Mouse (Mus musculus): ENCODE measurements around the gene Ercc6l2. TPM values are rescaled to one million over a fixed set of nuclear protein-coding genes. Genes with fewer than 3 reads are reported as not detected.
"Not testable (repeated sequence)": the region's sequence is repeated elsewhere in the genome, so short reads cannot be mapped to it uniquely, and the experiment has no call there.

Ercc6l2 gene
- polyA plus RNA-seq, 1 experiment from 2014 or later = 8.4 TPM

DNA sequence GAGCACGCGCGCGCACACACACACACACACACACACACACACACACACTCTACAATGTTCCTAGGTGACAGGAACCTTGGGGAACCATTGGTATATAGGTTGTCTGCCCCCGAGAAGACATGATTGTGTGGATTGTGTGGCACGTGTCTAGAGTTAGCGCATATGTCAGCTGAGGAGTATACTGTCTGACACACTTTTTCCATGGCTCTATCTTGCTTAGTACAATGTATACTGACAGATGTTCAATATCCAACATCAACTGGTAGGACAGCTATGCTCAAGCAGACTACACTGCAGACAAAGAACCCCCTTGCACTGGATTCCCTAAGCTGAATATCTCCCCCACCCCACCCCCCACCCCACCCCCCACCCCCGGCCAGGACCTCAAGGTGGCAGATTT lies 101.5 kb downstream of the Ercc6l2 start:
- Histone ChIP-seq H3K27ac (peak overlapping the region; percentile 73), H3K4me3 (replicated peaks) (no peak overlapping the region)
- DNase-seq = no peak

DNA sequence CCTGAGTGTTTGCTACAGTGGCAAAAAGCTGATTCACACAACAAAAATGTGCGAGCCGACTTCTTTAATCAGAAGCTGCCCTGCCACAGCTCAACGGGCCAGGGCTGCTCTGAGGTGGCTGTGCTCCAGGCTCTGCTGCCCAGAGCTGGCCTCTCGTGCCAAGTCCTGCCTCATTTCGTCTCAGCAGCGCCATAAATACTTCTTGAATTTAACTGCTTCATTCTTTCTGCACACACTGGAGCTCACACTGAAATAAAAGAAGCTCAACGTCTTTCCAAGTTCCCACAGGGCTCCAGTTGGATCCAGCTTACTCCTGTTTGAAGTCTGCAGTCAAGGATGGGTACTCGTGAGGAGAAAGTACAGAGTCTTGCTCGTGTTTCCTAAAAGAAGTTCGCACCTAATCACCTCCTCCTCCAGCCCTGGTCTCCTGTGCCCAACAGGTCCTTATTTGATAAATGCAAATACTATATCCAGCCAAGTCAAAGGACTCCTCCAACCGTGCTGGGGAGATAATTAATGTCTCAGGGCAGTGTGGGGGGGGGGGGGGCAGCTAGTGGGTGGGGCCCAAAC lies 102.2 kb downstream of the Ercc6l2 start:
- Histone ChIP-seq H3K4me2 (peak overlapping the region; percentile 21; the same call in 1 of the 2 replicates), H3K36me3 (no peaks in the 10 kb centered on the region), H3K4me3 (replicated peaks) (no peak overlapping the region), H3K27me3 (no peaks in the 10 kb centered on the region), H3K9me3 (replicated peaks) (no peaks in the 10 kb centered on the region), H3K27ac (peak overlapping the region; percentile 71), H3K4me1 (replicated peaks) (peaks cover 55% of the 10 kb centered on the region), H3K9ac (no peak overlapping the region)
- ATAC-seq (ENCODE audit: low read depth) (peak; percentile 75), DNase-seq (peak; percentile 48)
- 37% methylated on average over 11 of the region's 11 CpGs for WGBS (ENCODE audit: insufficient replicate concordance)

More for the DNA sequence above, 101.5 kb downstream of the Ercc6l2 start:
- peaks cover 62% of the 10 kb centered on the region for H3K4me1 ChIP-seq (replicated peaks)
- WGBS (ENCODE audit: insufficient replicate concordance) = 75% methylated on average over 8 of the region's 8 CpGs
- H3K9ac ChIP-seq = no peak overlapping the region
- ATAC-seq (ENCODE audit: low read depth) = 0 out of 2 replicates have a peak, but pooled peaks have one; percentile 21
- H3K27me3 ChIP-seq = no peaks in the 10 kb centered on the region
- H3K36me3 ChIP-seq = no peaks in the 10 kb centered on the region
- no peak overlapping the region for H3K4me2 ChIP-seq
- H3K9me3 ChIP-seq (replicated peaks) = no peaks in the 10 kb centered on the region

DNA sequence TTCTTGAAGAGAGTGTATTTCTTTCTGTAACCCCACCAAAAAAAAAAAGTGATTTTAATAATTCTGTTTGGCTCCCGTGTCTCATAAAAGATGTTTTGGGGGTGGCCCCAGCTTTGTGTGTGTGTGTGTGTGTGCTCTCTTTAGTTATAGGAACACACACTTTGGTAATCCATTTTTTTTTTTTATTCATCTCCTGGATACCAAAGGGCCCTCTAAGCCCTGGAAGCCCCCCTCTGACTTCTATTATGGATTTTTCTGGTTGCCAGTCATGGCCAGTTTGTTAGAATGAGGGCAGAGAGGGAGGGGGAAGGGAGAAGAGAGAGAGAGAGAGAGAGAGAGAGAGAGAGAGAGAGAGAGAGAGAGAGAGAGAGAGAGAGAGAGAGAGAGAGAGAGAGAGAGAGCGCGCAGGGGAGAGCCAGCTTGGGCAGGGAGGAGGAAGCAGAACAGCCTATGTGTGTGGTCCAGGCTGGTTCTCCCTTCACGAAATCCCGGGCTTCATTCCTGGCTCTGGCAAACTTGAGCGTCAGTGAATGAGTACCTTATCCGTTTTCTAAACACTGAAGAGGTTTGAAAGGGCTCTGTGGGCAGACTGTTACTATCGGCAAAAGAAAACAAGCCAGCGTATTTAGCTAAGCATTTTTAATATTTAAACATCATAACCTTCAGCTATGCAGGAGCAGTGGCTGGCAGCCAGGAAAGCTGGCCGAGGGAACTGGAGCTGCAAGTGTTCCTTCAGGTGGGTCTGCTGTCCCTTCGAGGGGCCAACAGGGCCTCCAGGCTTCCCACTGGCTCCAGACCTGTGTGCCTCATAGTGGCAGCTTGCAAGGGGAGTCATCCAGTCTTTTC lies 103.0 kb downstream of the Ercc6l2 start:
- H3K4me2 ChIP-seq = no peak overlapping the region
- no peaks in the 10 kb centered on the region for H3K9me3 ChIP-seq (replicated peaks)
- WGBS (ENCODE audit: insufficient replicate concordance) = 38% methylated on average over 11 of the region's 11 CpGs
- no peaks in the 10 kb centered on the region for H3K27me3 ChIP-seq
- no peak overlapping the region for H3K27ac ChIP-seq
- DNase-seq (no peak), ATAC-seq (ENCODE audit: low read depth) (no peak)
- peaks cover 55% of the 10 kb centered on the region for H3K4me1 ChIP-seq (replicated peaks)
- no peaks in the 10 kb centered on the region for H3K36me3 ChIP-seq
- no peak overlapping the region for H3K4me3 ChIP-seq (replicated peaks)
- no peak overlapping the region for H3K9ac ChIP-seq

DNA sequence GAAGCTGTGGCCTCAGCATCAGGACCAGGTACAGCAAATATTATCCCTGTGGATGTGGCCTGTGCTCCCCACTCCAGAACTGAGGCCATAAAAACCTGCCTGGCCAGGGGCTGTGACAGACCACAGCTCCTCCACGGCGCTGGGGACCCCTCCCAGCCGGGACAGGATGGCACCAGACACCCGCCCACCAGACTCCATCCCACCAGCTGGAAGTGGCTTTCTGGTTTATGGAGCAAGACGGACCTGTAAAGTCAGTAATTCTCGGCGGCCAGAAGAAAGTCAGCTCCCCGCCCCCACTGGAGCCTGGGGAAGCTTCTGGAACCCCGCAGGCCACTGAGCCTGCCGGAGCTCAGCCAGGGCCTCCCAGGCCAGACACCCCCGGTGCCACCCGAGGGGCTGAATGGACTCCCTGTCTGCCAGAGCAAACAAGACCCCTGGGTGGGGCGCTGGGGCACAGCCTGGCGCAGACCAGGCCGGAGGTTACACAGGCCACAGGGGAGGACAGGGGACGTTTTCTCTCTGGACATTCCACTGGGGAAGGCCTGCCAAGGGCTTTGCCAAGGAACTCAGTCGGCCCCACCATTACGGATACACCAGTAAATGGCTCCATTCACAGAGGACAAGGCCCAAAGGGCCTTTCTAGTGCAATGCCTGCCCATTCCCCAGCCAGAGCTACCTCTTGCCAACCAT lies 103.8 kb downstream of the Ercc6l2 start:
- peaks cover 60% of the 10 kb centered on the region for H3K4me1 ChIP-seq (replicated peaks)
- H3K4me3 ChIP-seq (replicated peaks) = no peak overlapping the region
- WGBS (ENCODE audit: insufficient replicate concordance) = 68% methylated on average over 18 of the region's 18 CpGs
- H3K9ac ChIP-seq = no peak overlapping the region
- DNase-seq (no peak), ATAC-seq (ENCODE audit: low read depth) (no peak)
- no peak overlapping the region for H3K27ac ChIP-seq
- no peaks in the 10 kb centered on the region for H3K36me3 ChIP-seq
- no peaks in the 10 kb centered on the region for H3K27me3 ChIP-seq
- no peak overlapping the region for H3K4me2 ChIP-seq
- no peaks in the 10 kb centered on the region for H3K9me3 ChIP-seq (replicated peaks)

DNA sequence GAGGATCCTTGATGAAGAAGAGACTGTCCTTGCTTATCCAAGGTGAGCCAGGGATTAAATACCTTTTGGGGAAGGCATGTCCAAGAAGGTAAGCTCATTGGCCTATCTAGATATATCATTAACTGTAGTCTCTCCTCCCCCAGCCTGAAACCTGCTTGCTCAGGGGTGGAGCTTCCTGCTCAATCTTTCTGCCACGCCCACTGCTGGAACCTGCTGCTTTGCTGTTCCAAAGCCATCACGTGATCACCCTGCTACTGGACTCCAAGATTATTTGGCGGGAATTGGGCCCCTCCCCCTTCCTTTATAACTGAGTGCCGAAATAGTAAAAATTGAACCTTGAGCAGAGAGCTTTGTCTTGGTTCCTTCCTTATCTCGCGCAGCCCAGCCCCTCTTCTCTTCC lies 109.0 kb downstream of the Ercc6l2 start:
- ATAC-seq (ENCODE audit: low read depth); H3K27ac ChIP-seq; H3K9me3 ChIP-seq (replicated peaks); H3K9ac ChIP-seq; H3K4me2 ChIP-seq; H3K4me3 ChIP-seq (replicated peaks); H3K27me3 ChIP-seq; H3K36me3 ChIP-seq; DNase-seq: not testable (repeated sequence)
- WGBS (ENCODE audit: insufficient replicate concordance) = 46% methylated on average over 5 of the region's 6 CpGs
- H3K4me1 ChIP-seq (replicated peaks) = peaks cover 33% of the 10 kb centered on the region

DNA sequence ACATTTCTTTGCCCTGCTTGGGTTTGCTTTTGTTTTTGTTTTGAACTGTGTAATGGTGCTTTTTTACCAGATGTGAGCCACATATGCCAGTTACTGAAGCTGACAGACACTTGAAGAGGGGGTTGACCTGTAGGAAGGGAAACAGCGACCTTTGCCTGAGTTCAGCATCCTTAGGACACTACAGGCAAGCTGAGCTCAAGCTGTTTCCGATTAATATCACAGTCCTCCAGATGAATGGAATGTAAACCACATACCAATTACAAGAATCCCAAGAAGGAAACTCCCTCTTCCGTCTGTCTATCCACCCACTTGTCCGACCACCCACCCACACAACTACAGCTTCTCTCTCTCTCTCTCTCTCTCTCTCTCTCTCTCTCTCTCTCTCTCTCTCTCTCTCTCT lies 112.3 kb downstream of the Ercc6l2 start:
- WGBS (ENCODE audit: insufficient replicate concordance) = 66% methylated on average over 4 of the region's 4 CpGs
- Histone ChIP-seq H3K4me3 (replicated peaks) (no peak overlapping the region), H3K36me3 (no peaks in the 10 kb centered on the region), H3K4me1 (replicated peaks) (peaks cover 36% of the 10 kb centered on the region), H3K27ac (no peak overlapping the region), H3K9me3 (replicated peaks) (no peaks in the 10 kb centered on the region), H3K27me3 (no peaks in the 10 kb centered on the region), H3K4me2 (no peak overlapping the region), H3K9ac (no peak overlapping the region)
- no peak for ATAC-seq (ENCODE audit: low read depth)
- no peak for DNase-seq

DNA sequence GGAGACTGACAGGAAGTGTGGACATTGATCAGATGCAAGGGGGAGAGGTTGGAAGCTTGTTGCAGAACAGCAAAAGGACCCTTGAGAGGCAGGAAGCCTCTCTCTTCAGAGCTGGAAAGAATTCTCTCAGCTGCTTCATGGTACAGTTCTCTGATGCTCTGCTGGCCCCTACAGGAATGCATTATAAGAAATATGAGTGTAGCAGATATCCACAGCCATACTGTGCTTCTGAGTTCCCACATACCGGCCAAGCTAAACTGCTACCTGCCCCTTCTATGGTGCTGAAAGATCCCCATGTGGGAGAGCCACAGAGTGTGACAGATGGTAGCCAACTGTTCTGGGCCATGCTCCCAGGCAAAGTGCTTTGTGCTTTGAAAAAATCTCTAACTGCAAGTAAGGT lies 114.3 kb downstream of the Ercc6l2 start:
- H3K9ac ChIP-seq = no peak overlapping the region
- H3K36me3 ChIP-seq = no peaks in the 10 kb centered on the region
- no peak for DNase-seq
- peaks cover 29% of the 10 kb centered on the region for H3K4me1 ChIP-seq (replicated peaks)
- H3K27me3 ChIP-seq = no peaks in the 10 kb centered on the region
- H3K9me3 ChIP-seq (replicated peaks) = no peaks in the 10 kb centered on the region
- no peak overlapping the region for H3K27ac ChIP-seq
- H3K4me2 ChIP-seq = no peak overlapping the region
- H3K4me3 ChIP-seq (replicated peaks) = no peak overlapping the region
- WGBS (ENCODE audit: insufficient replicate concordance) = 53% methylated on average over 1 of the region's 1 CpGs
- 0 out of 2 replicates have a peak, but pooled peaks have one; percentile 26 for ATAC-seq (ENCODE audit: low read depth)

DNA sequence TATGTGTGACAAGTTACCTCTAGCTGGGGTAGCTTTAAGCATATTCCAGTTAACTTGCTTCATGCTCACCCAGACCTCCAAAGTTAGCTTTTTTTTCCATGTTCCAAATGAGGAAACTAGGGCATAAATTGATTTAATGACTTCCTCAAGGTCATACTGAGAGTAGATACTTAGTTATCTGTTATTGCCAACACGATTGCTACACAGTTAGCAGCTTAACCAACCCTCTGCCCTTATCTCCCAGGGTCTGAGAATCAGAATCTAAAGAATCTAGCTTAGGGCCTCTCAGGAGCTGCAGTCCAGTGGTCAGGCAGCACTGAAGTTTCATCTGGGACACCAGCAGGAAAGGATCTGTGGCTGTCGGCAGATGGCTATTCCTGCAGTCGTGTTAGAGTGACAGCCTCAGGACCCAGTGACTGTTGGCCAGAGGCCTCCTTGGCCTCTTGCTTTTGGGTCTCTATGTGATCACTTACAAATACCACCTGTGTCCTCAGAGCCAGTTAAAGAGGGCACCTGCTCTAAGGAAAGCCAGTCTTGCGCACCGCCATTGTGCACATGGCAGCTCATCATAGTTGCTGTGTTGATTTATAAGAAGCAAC lies 115.0 kb downstream of the Ercc6l2 start:
- 56% methylated on average over 5 of the region's 5 CpGs for WGBS (ENCODE audit: insufficient replicate concordance)
- H3K4me1 ChIP-seq (replicated peaks) = peaks cover 23% of the 10 kb centered on the region

DNA sequence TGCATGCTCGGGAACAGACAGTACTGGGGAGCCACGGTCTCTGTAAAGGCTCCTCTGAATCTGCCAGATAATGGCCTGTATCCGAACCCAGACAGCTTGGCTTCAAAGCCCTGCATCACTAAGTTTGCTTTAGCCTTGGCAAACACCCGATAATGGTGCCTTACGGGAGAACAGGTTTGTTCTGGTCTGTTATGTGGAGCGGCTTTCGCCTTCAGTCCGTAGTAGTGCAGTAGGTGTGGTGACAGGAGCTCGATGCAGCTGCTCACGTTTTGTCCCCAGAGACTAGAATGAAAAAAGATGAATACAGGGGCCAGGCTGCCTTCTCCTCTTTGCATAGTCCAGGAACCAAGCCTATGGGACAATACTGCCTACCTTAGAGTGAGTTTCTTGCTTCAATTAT lies 115.5 kb downstream of the Ercc6l2 start:
- 68% methylated on average over 10 of the region's 10 CpGs for WGBS (ENCODE audit: insufficient replicate concordance)
- no peaks in the 10 kb centered on the region for H3K9me3 ChIP-seq (replicated peaks)
- ATAC-seq (ENCODE audit: low read depth) = no peak
- no peaks in the 10 kb centered on the region for H3K36me3 ChIP-seq
- DNase-seq = no peak
- no peak overlapping the region for H3K4me3 ChIP-seq (replicated peaks)
- H3K27me3 ChIP-seq = no peaks in the 10 kb centered on the region
- H3K4me1 ChIP-seq (replicated peaks) = peaks cover 22% of the 10 kb centered on the region
- no peak overlapping the region for H3K4me2 ChIP-seq
- no peak overlapping the region for H3K27ac ChIP-seq
- H3K9ac ChIP-seq = no peak overlapping the region

More for the DNA sequence above, 115.0 kb downstream of the Ercc6l2 start:
- Histone ChIP-seq H3K27ac (no peak overlapping the region), H3K36me3 (no peaks in the 10 kb centered on the region), H3K27me3 (no peaks in the 10 kb centered on the region), H3K4me3 (replicated peaks) (no peak overlapping the region), H3K9ac (no peak overlapping the region), H3K4me2 (no peak overlapping the region), H3K9me3 (replicated peaks) (no peaks in the 10 kb centered on the region)
- DNase-seq (no peak), ATAC-seq (ENCODE audit: low read depth) (no peak)

DNA sequence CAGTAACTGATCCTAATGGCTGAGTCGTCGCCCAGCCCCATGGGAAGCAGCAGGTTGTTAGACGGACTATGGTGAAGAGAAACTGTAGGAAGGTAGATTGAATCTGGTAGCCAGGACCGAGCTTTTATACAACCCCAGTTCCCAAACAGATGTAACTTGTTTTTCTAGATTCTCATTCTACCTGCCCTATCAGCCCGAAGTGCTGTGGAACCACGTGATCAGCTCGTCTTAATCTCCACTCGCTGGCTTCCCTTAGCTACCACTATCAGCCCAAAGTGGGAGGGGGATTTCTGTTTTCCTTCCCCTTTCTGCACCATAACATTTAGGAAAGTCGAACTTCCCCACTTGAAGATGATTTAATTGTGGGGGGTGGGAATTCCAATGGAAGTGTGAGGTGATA lies 121.3 kb downstream of the Ercc6l2 start:
- no peaks in the 10 kb centered on the region for H3K9me3 ChIP-seq (replicated peaks)
- no peak overlapping the region for H3K4me3 ChIP-seq (replicated peaks)
- H3K36me3 ChIP-seq = no peaks in the 10 kb centered on the region
- no peak overlapping the region for H3K27ac ChIP-seq
- H3K9ac ChIP-seq = no peak overlapping the region
- ATAC-seq (ENCODE audit: low read depth) (peak; percentile 60; the same call in 1 of the 2 replicates), DNase-seq (peak; percentile 33)
- H3K27me3 ChIP-seq = no peaks in the 10 kb centered on the region
- peak overlapping the region; percentile 23; the same call in 1 of the 2 replicates for H3K4me2 ChIP-seq
- WGBS (ENCODE audit: insufficient replicate concordance) = 27% methylated on average over 9 of the region's 9 CpGs
- H3K4me1 ChIP-seq (replicated peaks) = peaks cover 4% of the 10 kb centered on the region

DNA sequence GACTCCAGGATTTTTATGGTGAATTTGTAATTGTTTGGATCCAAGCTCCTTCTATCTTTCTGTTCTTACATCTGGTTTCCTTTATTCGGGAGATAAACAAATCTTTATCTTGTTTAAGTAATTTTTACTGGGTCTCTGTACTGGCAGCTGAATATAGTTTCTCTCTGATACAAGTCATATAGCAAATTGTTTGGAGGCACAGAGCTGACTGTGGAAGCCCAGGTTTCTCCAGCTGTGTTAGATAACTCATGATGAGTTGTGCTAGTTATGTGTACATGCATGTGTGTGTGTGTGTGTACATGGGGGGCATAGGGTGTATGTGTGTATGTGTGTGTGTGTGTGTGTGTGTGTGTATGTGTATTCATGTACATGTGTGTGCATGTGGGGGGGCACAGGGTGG lies 125.2 kb downstream of the Ercc6l2 start:
- ATAC-seq (ENCODE audit: low read depth) (no peak), DNase-seq (no peak)
- H3K4me2 ChIP-seq = no peak overlapping the region
- H3K27me3 ChIP-seq = no peaks in the 10 kb centered on the region
- no peak overlapping the region for H3K27ac ChIP-seq
- H3K4me3 ChIP-seq (replicated peaks) = no peak overlapping the region
- H3K9ac ChIP-seq = no peak overlapping the region
- 43% methylated on average over 1 of the region's 1 CpGs for WGBS (ENCODE audit: insufficient replicate concordance)
- H3K36me3 ChIP-seq = no peaks in the 10 kb centered on the region
- peaks cover 4% of the 10 kb centered on the region for H3K4me1 ChIP-seq (replicated peaks)
- no peaks in the 10 kb centered on the region for H3K9me3 ChIP-seq (replicated peaks)

All from liver, embryonic 13.5 days (tissue).